Mouse (Mus musculus): ENCODE data around the gene Nfatc2.

Gene Nfatc2

GRCm38 (mm10) chr2:168608125-168608564 lies 6.7 kb upstream of the Nfatc2 start:
- DNase-seq: no peak

- no peak for DNase-seq
Observed at GRCm38 (mm10) chr2:168604655-168605070, 3.2 kb upstream of the Nfatc2 start.

- no peak for DNase-seq
Observed at GRCm38 (mm10) chr2:168602387-168602741, 907 bp upstream of the Nfatc2 start.

- DNase-seq: peak; percentile 50
Observed at GRCm38 (mm10) chr2:168600750-168601490, 537 bp downstream of the Nfatc2 start.

- DNase-seq: no peak
Observed at GRCm38 (mm10) chr2:168595693-168596092, 5.8 kb downstream of the Nfatc2 start.

GRCm38 (mm10) chr2:168593676-168594075 lies 7.8 kb downstream of the Nfatc2 start:
- DNase-seq: no peak

GRCm38 (mm10) chr2:168593004-168593403 lies 8.5 kb downstream of the Nfatc2 start:
- no peak for DNase-seq

- no peak for DNase-seq
Observed at GRCm38 (mm10) chr2:168591076-168591475, 10.4 kb downstream of the Nfatc2 start.

GRCm38 (mm10) chr2:168590556-168590955 lies 10.9 kb downstream of the Nfatc2 start:
- no peak for DNase-seq

GRCm38 (mm10) chr2:168590168-168590551 lies 11.3 kb downstream of the Nfatc2 start:
- DNase-seq: no peak

GRCm38 (mm10) chr2:168589368-168590167 lies 11.9 kb downstream of the Nfatc2 start:
- DNase-seq: no peak

GRCm38 (mm10) chr2:168588591-168589367 lies 12.7 kb downstream of the Nfatc2 start:
- DNase-seq: no peak

GRCm38 (mm10) chr2:168587159-168587558 lies 14.3 kb downstream of the Nfatc2 start:
- DNase-seq: no peak

GRCm38 (mm10) chr2:168586512-168586911 lies 14.9 kb downstream of the Nfatc2 start:
- DNase-seq: no peak

- DNase-seq: peak; percentile 92
Observed at GRCm38 (mm10) chr2:168584857-168585256, 16.6 kb downstream of the Nfatc2 start.

GRCm38 (mm10) chr2:168584408-168584807 lies 17.0 kb downstream of the Nfatc2 start:
- DNase-seq: no peak

- DNase-seq: no peak
Observed at GRCm38 (mm10) chr2:168583084-168583483, 18.4 kb downstream of the Nfatc2 start.

GRCm38 (mm10) chr2:168581207-168581854 lies 20.1 kb downstream of the Nfatc2 start:
- DNase-seq: no peak

- DNase-seq: no peak
Observed at GRCm38 (mm10) chr2:168580295-168580915, 21.1 kb downstream of the Nfatc2 start.

GRCm38 (mm10) chr2:168579601-168580130 lies 21.8 kb downstream of the Nfatc2 start:
- DNase-seq: no peak

GRCm38 (mm10) chr2:168579109-168579508 lies 22.3 kb downstream of the Nfatc2 start:
- no peak for DNase-seq

GRCm38 (mm10) chr2:168578132-168578531 lies 23.3 kb downstream of the Nfatc2 start:
- no peak for DNase-seq
